ENCODE assay signal across 32 mouse cellular contexts in the genomic region with DNA sequence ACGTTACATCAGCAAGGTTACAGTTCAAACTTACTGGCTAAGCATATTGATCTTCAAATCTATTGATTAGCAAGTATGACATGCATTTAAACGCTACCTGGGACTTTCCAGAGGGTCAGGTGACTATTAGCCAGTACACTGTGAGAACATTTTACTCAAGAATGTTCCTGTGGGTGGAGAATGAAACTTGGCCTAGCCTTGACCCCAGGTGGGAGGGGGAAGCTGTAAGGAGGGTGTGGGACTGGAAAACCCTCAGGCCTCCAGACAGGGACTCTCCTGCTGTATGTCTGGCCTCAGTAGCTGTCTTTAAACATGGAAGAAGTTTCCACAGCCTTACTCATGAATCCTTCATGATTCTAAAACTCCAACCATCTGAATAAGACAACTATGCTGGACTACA.
"Had no signal": no experiment of that assay in that cellular context is flagged by ENCODE, and none has a peak within 500 bp of the region (broad histone marks: within the 10 kb centered on the region; RNA-seq: fewer than 3 reads in every experiment).

No protein-coding gene starts in this region.

- H3K4me2 ChIP-seq: limb, embryonic 12.5 days; limb, embryonic 13.5 days; limb, embryonic 15.5 days; liver, embryonic 11.5 days; liver, embryonic 12.5 days; liver, embryonic 13.5 days; liver, embryonic 15.5 days; lung, embryonic 14.5 days; lung, embryonic 15.5 days; midbrain, embryonic 11.5 days; midbrain, embryonic 12.5 days; midbrain, embryonic 13.5 days; midbrain, embryonic 15.5 days; neural tube, embryonic 12.5 days had no signal

- ATAC-seq: liver, embryonic 12.5 days; liver, postnatal 0 days; lung, postnatal 0 days; midbrain, embryonic 13.5 days; midbrain, embryonic 15.5 days; midbrain, embryonic 16.5 days had no signal

- H3K36me3 ChIP-seq: limb, embryonic 10.5 days; limb, embryonic 12.5 days; limb, embryonic 13.5 days; limb, embryonic 15.5 days; liver, embryonic 12.5 days; liver, embryonic 13.5 days; liver, embryonic 15.5 days; lung, embryonic 15.5 days; midbrain, embryonic 10.5 days; midbrain, embryonic 12.5 days; midbrain, embryonic 13.5 days; midbrain, embryonic 15.5 days; neural tube, embryonic 12.5 days had no signal

- H3K9me3 ChIP-seq: limb, embryonic 10.5 days; limb, embryonic 12.5 days; limb, embryonic 13.5 days; limb, embryonic 15.5 days; liver, embryonic 12.5 days; liver, embryonic 13.5 days; liver, embryonic 15.5 days; lung, embryonic 15.5 days; megakaryocyte, embryonic 14.5 days; midbrain, embryonic 10.5 days; midbrain, embryonic 12.5 days; midbrain, embryonic 13.5 days; midbrain, embryonic 15.5 days; neural tube, embryonic 12.5 days had no signal

- H3K4me3 ChIP-seq: limb, embryonic 10.5 days; limb, embryonic 12.5 days; limb, embryonic 13.5 days; limb, embryonic 15.5 days; liver, embryonic 12.5 days; liver, embryonic 13.5 days; liver, embryonic 15.5 days; lung, embryonic 15.5 days; megakaryocyte, embryonic 14.5 days; midbrain, embryonic 10.5 days; midbrain, embryonic 12.5 days; midbrain, embryonic 13.5 days; midbrain, embryonic 15.5 days; myocyte; neural tube, embryonic 12.5 days had no signal

- H3K27me3 ChIP-seq: limb, embryonic 12.5 days; limb, embryonic 13.5 days; limb, embryonic 15.5 days; liver, embryonic 12.5 days; liver, embryonic 13.5 days; liver, embryonic 15.5 days; lung, embryonic 15.5 days; megakaryocyte, embryonic 14.5 days; midbrain, embryonic 12.5 days; midbrain, embryonic 13.5 days; midbrain, embryonic 15.5 days; neural tube, embryonic 12.5 days had no signal

- H3K9ac ChIP-seq: limb, embryonic 12.5 days; limb, embryonic 13.5 days; limb, embryonic 15.5 days; liver, embryonic 12.5 days; liver, embryonic 13.5 days; liver, embryonic 14.5 days; liver, embryonic 15.5 days; liver, postnatal 0 days; lung, embryonic 14.5 days; lung, embryonic 15.5 days; midbrain, embryonic 12.5 days; midbrain, embryonic 13.5 days; midbrain, embryonic 15.5 days; neural tube, embryonic 12.5 days had no signal

- H3K27ac ChIP-seq: limb, embryonic 10.5 days; limb, embryonic 12.5 days; limb, embryonic 13.5 days; limb, embryonic 15.5 days; liver, embryonic 12.5 days; liver, embryonic 13.5 days; liver, embryonic 14.5 days; liver, embryonic 15.5 days; lung, embryonic 15.5 days; macrophage; midbrain, embryonic 10.5 days; midbrain, embryonic 12.5 days; midbrain, embryonic 13.5 days; midbrain, embryonic 15.5 days; neural tube, embryonic 12.5 days had no signal

- DNase-seq: left cerebral cortex, postnatal 4 days; liver; liver, embryonic 13.5 days; liver, postnatal 0 days; lung, adult 18-20 months; lung, adult 2 months; lung, embryonic 14.5 days; lung, postnatal 10 days; lung, postnatal 14 days; lung, postnatal 36 days; lung, postnatal 4 days; midbrain, embryonic 14.5 days had no signal

- H3K4me1 ChIP-seq: limb, embryonic 12.5 days; limb, embryonic 13.5 days; limb, embryonic 15.5 days; liver, embryonic 12.5 days; liver, embryonic 13.5 days; liver, embryonic 15.5 days; lung, embryonic 15.5 days; megakaryocyte, embryonic 14.5 days; midbrain, embryonic 10.5 days; midbrain, embryonic 12.5 days; midbrain, embryonic 13.5 days; midbrain, embryonic 15.5 days; neural tube, embryonic 12.5 days had no signal
